Mouse (Mus musculus) midbrain, embryonic 13.5 days (tissue): ENCODE data around the gene Pttg1ip. TPM values are rescaled to one million over a fixed set of nuclear protein-coding genes. Genes with fewer than 3 reads are reported as not detected.

ENCODE experiments used
- ATAC-seq: fragments of 200-750 bp; cut with Nextera tagmentation; 2 replicates; pipeline ENCODE4 v1.8.0; 2017; ENCODE audit warnings: mild to moderate bottlenecking, moderate TSS enrichment, moderate library complexity
- H3K27ac ChIP-seq: fragments of 300-500 bp; sonication (generic); 2 replicates; pipeline ENCODE4 v1.5.1; 2015; ENCODE audit warnings: inconsistent platforms, mild to moderate bottlenecking, moderate library complexity
- H3K27me3 ChIP-seq: fragments of 300-500 bp; sonication (generic); 2 replicates; pipeline ENCODE4 v1.6.1; 2015; ENCODE audit warnings: mild to moderate bottlenecking, inconsistent platforms
- H3K36me3 ChIP-seq: fragments of 300-500 bp; sonication (generic); 2 replicates; pipeline ENCODE4 v1.6.1; 2015; ENCODE audit warnings: mild to moderate bottlenecking, inconsistent platforms
- H3K4me1 ChIP-seq: fragments of 300-500 bp; sonication (generic); replicated peaks from 2 replicates; pipeline ENCODE4 v1.6.1; 2015; ENCODE audit warnings: inconsistent platforms
- H3K4me2 ChIP-seq: fragments of 300-500 bp; sonication (generic); replicated peaks from 2 replicates; pipeline ENCODE4 v1.6.1; 2015; ENCODE audit warnings: moderate library complexity, mild to moderate bottlenecking, inconsistent platforms
- H3K4me3 ChIP-seq: fragments of 300-500 bp; sonication (generic); replicated peaks from 2 replicates; pipeline ENCODE4 v1.5.1; 2015; ENCODE audit warnings: mild to moderate bottlenecking, inconsistent platforms
- H3K9ac ChIP-seq: fragments of 300-500 bp; sonication (generic); replicated peaks from 2 replicates; pipeline ENCODE4 v1.6.1; 2015; ENCODE audit warnings: mild to moderate bottlenecking, inconsistent platforms
- H3K9me3 ChIP-seq: fragments of 300-500 bp; sonication (generic); 2 replicates; pipeline ENCODE4 v1.6.1; 2016; ENCODE audit warnings: mild to moderate bottlenecking, inconsistent platforms
- WGBS: fragments of 180-500 bp; shearing (Covaris S2); methylation state at CpG from one replicate; pipeline ENCODE4 v1.1.7; 2015; 5-methylcytosine and 5-hydroxymethylcytosine counted together
- microRNA counts: library from miRNA; unstranded; fragments of <30 nt; microRNA quantifications from one replicate; lab custom pipeline; 2016
- microRNA-seq: library from miRNA; unstranded; fragments of <30 nt; microRNA quantifications from one replicate; pipeline ENCODE4, GENCODE M21; 2016
- polyA plus RNA-seq: library from polyadenylated mRNA; unstranded; fragments of >200 nt; fragmentation: Nextera tagmentation; extraction: Ambion mirVana; gene quantifications from 2 replicates; pipeline ENCODE4 v1.2.1, GENCODE M21; 2015

Gene Pttg1ip
- polyA plus RNA-seq, 1 experiment from 2014 or later, result 59.0 TPM

DNA sequence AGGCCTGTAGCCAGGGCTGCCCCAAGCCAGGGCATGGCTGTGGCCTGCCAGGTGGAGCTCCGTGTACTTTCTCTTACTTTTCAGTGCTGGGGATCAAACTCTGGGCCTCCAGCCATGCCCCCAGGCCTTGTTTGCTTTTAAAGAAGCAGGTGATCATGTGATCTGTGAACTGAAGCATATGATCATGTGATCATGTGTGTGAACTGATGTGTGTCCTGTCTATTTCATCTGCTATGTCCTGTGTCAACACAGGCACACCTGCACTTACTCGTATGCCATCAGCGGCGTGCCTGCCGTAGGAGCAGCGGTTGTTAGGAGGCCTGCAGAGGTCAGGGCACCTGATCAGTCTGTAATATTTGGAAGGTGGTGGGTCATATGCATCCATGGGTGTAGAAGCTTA, 52.5 kb downstream of the Pttg1ip start:
- Histone ChIP-seq H3K4me3 (no peak overlapping the region), H3K27ac (no peak overlapping the region), H3K4me2 (no peak overlapping the region), H3K9me3 (no peaks in the 10 kb centered on the region), H3K27me3 (no peaks in the 10 kb centered on the region), H3K4me1 (peaks cover 22% of the 10 kb centered on the region), H3K9ac (no peak overlapping the region), H3K36me3 (peaks cover 45% of the 10 kb centered on the region)
- ATAC-seq, result no peak
- 80% methylated on average over 6 of the region's 6 CpGs for WGBS

DNA sequence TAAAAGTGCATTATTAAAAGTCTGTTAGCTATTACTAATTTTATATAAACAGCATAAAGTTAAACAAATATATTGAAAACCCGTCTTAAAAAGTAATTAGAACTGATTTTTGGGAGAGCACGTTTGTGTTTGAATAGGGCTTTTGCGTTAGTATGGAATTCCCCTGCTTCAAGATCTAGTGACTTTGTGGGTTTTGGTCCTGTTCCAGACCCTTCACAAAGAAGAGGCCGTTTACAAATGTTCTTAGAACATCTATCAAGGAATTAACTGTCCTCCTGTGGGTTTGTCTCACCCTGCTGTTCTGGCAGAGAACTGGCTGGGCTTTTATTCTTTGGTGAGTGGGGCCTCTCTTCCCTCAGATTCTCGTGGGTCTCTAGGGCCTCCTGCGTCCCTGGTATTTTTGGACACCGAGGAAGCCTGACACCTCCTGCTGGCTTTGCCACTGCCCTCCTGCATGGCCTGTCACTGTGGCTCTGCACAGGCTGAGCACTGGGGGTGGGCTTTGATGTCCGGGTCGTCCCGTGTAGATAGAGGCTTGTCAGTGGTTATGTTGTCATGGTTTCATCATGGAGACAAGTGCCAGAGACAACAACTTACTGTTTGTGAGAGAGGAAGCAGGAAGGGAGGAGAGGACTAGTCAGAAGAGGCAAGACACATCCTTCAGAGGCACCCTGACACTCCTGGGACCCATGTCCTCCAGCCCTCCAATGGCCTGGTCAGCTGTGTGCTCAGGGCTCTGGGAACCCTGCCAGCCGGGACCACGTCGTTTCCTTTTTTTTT, 53.1 kb downstream of the Pttg1ip start:
- peak overlapping the region; percentile 28; the same call in 1 of the 2 replicates for H3K9ac ChIP-seq
- no peak overlapping the region for H3K4me2 ChIP-seq
- peaks cover 46% of the 10 kb centered on the region for H3K36me3 ChIP-seq
- ATAC-seq, result no peak
- no peak overlapping the region for H3K27ac ChIP-seq
- H3K27me3 ChIP-seq, result no peaks in the 10 kb centered on the region
- H3K4me1 ChIP-seq, result peaks cover 23% of the 10 kb centered on the region
- H3K4me3 ChIP-seq, result no peak overlapping the region
- 58% methylated on average over 13 of the region's 13 CpGs for WGBS
- H3K9me3 ChIP-seq, result no peaks in the 10 kb centered on the region

DNA sequence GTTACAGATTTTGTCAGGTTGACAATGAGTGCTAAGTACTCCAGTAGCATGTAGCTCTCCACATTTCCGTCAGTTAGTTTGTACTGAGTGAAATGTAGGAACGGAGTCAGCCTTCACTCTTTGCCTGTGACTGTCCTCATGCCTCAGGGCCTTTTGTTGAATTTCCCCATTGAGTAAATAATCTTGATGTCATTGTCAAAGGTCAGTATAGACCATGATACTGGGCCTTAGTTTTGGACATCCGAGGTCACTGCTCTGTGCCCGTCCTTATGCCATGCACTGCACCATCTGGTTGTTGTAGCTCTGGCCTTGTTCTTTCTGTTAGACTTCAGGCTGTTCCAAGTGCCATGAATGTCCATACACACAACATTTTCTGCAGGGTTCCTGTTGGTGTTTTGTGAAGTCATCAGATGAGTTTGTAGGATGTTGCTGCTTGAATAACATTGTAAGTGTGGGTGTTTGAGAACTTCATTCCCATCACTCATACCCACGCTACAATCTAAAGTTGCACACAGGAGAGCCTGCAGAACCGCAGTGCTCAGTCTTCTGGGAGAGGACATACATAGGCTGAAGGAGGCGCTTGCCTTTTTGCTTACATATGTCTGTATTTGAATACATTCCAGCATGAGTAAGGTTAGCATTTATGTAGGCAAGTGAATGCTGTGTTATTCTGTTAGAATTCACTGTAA, 54.9 kb downstream of the Pttg1ip start:
- Histone ChIP-seq H3K4me2 (no peak overlapping the region), H3K27me3 (no peaks in the 10 kb centered on the region), H3K4me3 (no peak overlapping the region), H3K9me3 (no peaks in the 10 kb centered on the region), H3K27ac (no peak overlapping the region), H3K9ac (no peak overlapping the region), H3K36me3 (peaks cover 55% of the 10 kb centered on the region), H3K4me1 (peaks cover 23% of the 10 kb centered on the region)
- 95% methylated on average over 7 of the region's 7 CpGs for WGBS
- no peak for ATAC-seq

DNA sequence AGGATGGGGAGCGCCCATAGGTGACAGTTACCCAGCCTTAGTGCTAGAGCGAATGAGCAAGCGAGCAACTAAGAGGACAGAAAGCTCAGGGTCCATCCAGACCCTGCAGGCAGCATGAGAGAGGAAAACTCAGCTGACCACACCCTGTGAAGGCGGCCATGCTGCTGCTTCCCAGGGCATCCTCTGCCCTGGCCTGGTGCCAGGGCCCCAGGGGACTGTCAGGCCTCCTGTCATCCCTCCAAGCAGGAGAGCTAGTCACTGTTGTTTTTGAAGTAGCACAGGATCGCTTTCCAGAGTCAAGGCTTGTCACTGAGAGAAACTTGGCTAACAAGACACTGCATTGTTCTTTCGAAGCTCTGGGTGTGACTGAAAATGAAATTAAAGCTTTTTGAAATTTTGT, 57.4 kb downstream of the Pttg1ip start:
- Histone ChIP-seq H3K27ac (no peak overlapping the region), H3K9ac (no peak overlapping the region), H3K4me3 (no peak overlapping the region), H3K27me3 (no peaks in the 10 kb centered on the region), H3K4me1 (peaks cover 20% of the 10 kb centered on the region), H3K9me3 (no peaks in the 10 kb centered on the region), H3K36me3 (peaks cover 59% of the 10 kb centered on the region), H3K4me2 (no peak overlapping the region)
- ATAC-seq, result no peak
- WGBS, result 82% methylated on average over 6 of the region's 6 CpGs

DNA sequence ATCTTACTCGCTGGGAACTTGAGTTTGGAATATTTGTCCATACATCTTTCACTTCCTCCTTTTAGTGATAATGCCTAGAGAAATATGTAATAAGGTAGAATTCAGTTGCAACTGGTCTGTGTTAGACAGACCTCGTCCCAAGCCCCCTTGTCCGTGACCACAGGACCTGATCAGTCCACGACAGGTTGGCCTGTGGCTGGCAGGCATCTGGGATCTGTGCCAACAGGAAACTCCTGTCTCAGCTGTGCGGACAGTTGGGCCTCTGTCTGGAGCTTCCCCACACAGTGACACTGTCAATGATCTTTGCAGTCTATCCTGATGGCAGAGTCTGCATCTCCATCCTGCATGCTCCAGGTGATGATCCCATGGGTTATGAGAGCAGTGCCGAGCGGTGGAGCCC, 61.6 kb downstream of the Pttg1ip start:
- no peaks in the 10 kb centered on the region for H3K9me3 ChIP-seq
- H3K4me1 ChIP-seq, result peaks cover 8% of the 10 kb centered on the region
- H3K36me3 ChIP-seq, result peaks cover 72% of the 10 kb centered on the region
- H3K27me3 ChIP-seq, result no peaks in the 10 kb centered on the region
- H3K9ac ChIP-seq, result no peak overlapping the region
- no peak overlapping the region for H3K4me3 ChIP-seq
- ATAC-seq, result no peak
- H3K27ac ChIP-seq, result no peak overlapping the region
- H3K4me2 ChIP-seq, result no peak overlapping the region
- 90% methylated on average over 7 of the region's 7 CpGs for WGBS

DNA sequence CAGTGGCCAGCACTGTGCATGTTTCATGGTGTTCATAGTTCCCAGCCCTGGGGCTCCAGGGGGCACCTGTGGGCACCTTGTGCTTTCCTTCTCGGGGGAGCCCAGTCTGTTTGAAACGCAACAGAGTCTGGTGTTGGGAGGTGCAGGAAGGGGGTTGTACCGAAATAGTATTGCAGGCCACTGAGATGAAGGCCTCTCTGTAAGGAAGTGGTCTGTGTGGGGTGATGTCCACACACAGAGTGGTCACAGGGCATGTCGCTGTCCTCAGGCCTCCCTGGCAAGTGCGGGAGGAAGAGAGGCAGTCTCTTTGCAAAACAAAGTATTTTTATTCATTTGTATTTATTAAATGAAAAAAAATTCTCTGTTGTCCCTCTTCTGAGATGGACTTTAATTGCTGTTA, 64.1 kb downstream of the Pttg1ip start:
- no peak for ATAC-seq
- 91% methylated on average over 5 of the region's 5 CpGs for WGBS
- Histone ChIP-seq H3K36me3 (peaks cover 66% of the 10 kb centered on the region), H3K4me3 (no peak overlapping the region), H3K4me1 (no peaks in the 10 kb centered on the region), H3K9me3 (no peaks in the 10 kb centered on the region), H3K4me2 (no peak overlapping the region), H3K27me3 (no peaks in the 10 kb centered on the region), H3K27ac (no peak overlapping the region), H3K9ac (no peak overlapping the region)

DNA sequence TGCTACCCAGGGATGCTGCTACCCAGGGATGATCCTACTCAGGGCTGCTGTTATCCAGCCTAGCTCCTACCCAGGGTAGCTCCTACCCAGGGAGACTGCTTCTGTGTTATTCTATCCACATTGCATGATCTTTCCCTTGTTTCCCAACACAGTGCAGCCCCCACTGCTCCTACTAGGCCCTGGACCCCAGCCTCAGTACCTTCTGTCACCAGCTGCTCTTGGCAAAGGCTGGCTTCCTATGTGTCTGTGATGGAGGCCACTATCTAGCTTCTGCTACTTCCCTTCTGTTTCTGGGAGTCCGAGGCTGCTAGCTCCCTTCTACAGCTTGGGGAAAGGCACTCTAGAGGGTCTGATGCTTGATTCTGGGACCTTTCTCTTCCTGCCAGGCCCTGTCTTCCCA, 65.9 kb downstream of the Pttg1ip start:
- no peak for ATAC-seq
- Histone ChIP-seq H3K4me1 (no peaks in the 10 kb centered on the region), H3K27ac (no peak overlapping the region), H3K4me2 (no peak overlapping the region), H3K27me3 (no peaks in the 10 kb centered on the region), H3K36me3 (peaks cover 47% of the 10 kb centered on the region), H3K9ac (no peak overlapping the region), H3K4me3 (no peak overlapping the region), H3K9me3 (no peaks in the 10 kb centered on the region)
- WGBS, result 92% methylated on average over 1 of the region's 1 CpGs

DNA sequence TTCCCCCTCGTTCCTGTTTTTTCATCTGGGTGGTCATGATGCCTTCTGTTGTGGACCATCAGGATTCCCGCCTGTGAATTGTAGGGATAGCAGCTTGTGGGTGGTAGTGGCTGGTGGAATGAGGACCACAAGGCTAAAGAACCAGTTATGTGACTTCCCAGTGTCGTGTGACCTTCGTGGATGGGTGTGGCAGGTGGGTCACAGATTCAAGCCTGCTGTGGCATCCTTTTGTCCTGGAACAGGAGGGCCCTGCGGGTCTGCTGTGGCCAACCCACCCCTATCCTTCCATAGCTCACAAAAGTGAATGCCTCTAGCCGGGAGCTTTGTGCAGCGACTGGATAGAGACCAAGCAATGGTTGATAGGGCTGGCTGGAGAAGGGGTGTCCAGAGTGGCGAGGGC, 66.4 kb downstream of the Pttg1ip start:
- WGBS, result 91% methylated on average over 8 of the region's 8 CpGs

More for the DNA sequence above, 66.4 kb downstream of the Pttg1ip start:
- Histone ChIP-seq H3K27ac (no peak overlapping the region), H3K4me1 (no peaks in the 10 kb centered on the region), H3K4me3 (no peak overlapping the region), H3K36me3 (peaks cover 43% of the 10 kb centered on the region), H3K9me3 (no peaks in the 10 kb centered on the region), H3K9ac (no peak overlapping the region), H3K4me2 (no peak overlapping the region), H3K27me3 (no peaks in the 10 kb centered on the region)
- ATAC-seq, result no peak

MicroRNAs encoded within 50 kb of the gene (microRNA counts, 519-probe panel; counts per million panel counts)
- 110 counts per million, percentile 56 among the panel's probes with 10 or more counts for microRNA mmu-miR-1930 (lab: Ali Mortazavi, UCI)

Small RNA genes lying within 50 kb of the gene (microRNA-seq; reads per million reads assigned to microRNA genes)
- 17.1 reads per million, percentile 33 among the genes with 10 or more reads in this experiment for gene Mir1930

Other genes starting within 250 kb of the Pttg1ip start
- 10.0 and 10.9 TPM in 2 replicates for gene Adarb1, start 163.4 kb upstream of the Pttg1ip start, polyA plus RNA-seq
- gene Fam207a, start 65.9 kb upstream of the Pttg1ip start, polyA plus RNA-seq, result 38.5 and 41.6 TPM in 2 replicates
- 0.61 and 0.87 TPM in 2 replicates for gene Itgb2, start 51.5 kb upstream of the Pttg1ip start, polyA plus RNA-seq
- gene Sumo3, start 24.4 kb downstream of the Pttg1ip start, polyA plus RNA-seq, result 302 and 320 TPM in 2 replicates
- gene Gm49325, start 24.5 kb downstream of the Pttg1ip start, polyA plus RNA-seq, result 2.5 TPM in 1 of 2 replicates, not detected in the other
- 89.8 and 95.5 TPM in 2 replicates for gene Ube2g2, start 40.6 kb downstream of the Pttg1ip start, polyA plus RNA-seq
- gene Tspear, start 104.8 kb downstream of the Pttg1ip start, polyA plus RNA-seq, result 0.67 and 1.2 TPM in 2 replicates
- not detected in 2 replicates for gene Gm19402, start 109.0 kb downstream of the Pttg1ip start, polyA plus RNA-seq
- gene Gm9508, start 115.5 kb downstream of the Pttg1ip start, polyA plus RNA-seq, result not detected in 2 replicates
- gene Gm10272, start 124.9 kb downstream of the Pttg1ip start, polyA plus RNA-seq, result not detected in 2 replicates
- not detected in 2 replicates for gene Gm10024, start 129.7 kb downstream of the Pttg1ip start, polyA plus RNA-seq
- gene Gm10142, start 134.1 kb downstream of the Pttg1ip start, polyA plus RNA-seq, result not detected in 2 replicates
- not detected in 2 replicates for gene Krtap12-1, start 138.9 kb downstream of the Pttg1ip start, polyA plus RNA-seq
- not detected in 2 replicates for gene Gm10100, start 144.8 kb downstream of the Pttg1ip start, polyA plus RNA-seq
- gene Gm18596, start 160.9 kb downstream of the Pttg1ip start, polyA plus RNA-seq, result not detected in 2 replicates
- not detected in 2 replicates for gene Gm9736, start 169.6 kb downstream of the Pttg1ip start, polyA plus RNA-seq
- not detected in 2 replicates for gene Gm3233, start 178.0 kb downstream of the Pttg1ip start, polyA plus RNA-seq
- gene Gm3238, start 189.6 kb downstream of the Pttg1ip start, polyA plus RNA-seq, result not detected in 2 replicates
- not detected in 2 replicates for gene Gm7138, start 195.2 kb downstream of the Pttg1ip start, polyA plus RNA-seq
- not detected in 2 replicates for gene Gm3250, start 200.8 kb downstream of the Pttg1ip start, polyA plus RNA-seq
- not detected in 2 replicates for gene Gm7137, start 206.5 kb downstream of the Pttg1ip start, polyA plus RNA-seq
- not detected in 2 replicates for gene Gm9639, start 213.4 kb downstream of the Pttg1ip start, polyA plus RNA-seq
- gene Gm19668, start 217.4 kb downstream of the Pttg1ip start, polyA plus RNA-seq, result not detected in 2 replicates
- not detected in 2 replicates for gene Gm9507, start 230.1 kb downstream of the Pttg1ip start, polyA plus RNA-seq
- gene Gm2696, start 233.0 kb downstream of the Pttg1ip start, polyA plus RNA-seq, result not detected in 2 replicates
- not detected in 2 replicates for gene Krtap10-4, start 245.4 kb downstream of the Pttg1ip start, polyA plus RNA-seq